Mouse (Mus musculus): Measurements from ENCODE around the gene Nisch. TPM values are rescaled to one million over a fixed set of nuclear protein-coding genes. Genes with fewer than 3 reads are reported as not detected.

Gene Nisch
- polyA plus RNA-seq, 1 experiment from 2014 or later = 345 TPM

GRCm38 (mm10) chr14:31129326-31130235 lies 87.2 kb downstream of the Nisch start:
- Histone ChIP-seq H3K36me3 (peaks cover 26% of the 10 kb centered on the region), H3K27ac (replicated peaks) (peak overlapping the region; percentile 89), H3K4me2 (peak overlapping the region; percentile 85), H3K27me3 (replicated peaks) (no peaks in the 10 kb centered on the region), H3K9me3 (no peaks in the 10 kb centered on the region), H3K4me3 (peak overlapping the region; percentile 97), H3K4me1 (peaks cover 77% of the 10 kb centered on the region), H3K9ac (peak overlapping the region; percentile 97)
- WGBS = 63% methylated on average over 15 of the region's 15 CpGs
- ATAC-seq (ENCODE audit: extremely low read depth, insufficient number of reproducible peaks, low FRiP score, low TSS enrichment) = no peak

GRCm38 (mm10) chr14:31128826-31129219 lies 87.9 kb downstream of the Nisch start, which contains the start of gene Smim4:
Smim4 (minus strand) TSS chr14:31128956.
- peak within 1 kb of the TSS; percentile 87 for H3K9ac ChIP-seq
- H3K27me3 ChIP-seq (replicated peaks) = no peaks in the 10 kb centered on the region
- WGBS = under 1% methylated on average over 33 of the region's 33 CpGs
- peaks cover 25% of the 10 kb centered on the region for H3K36me3 ChIP-seq
- peak within 1 kb of the TSS; percentile 68 for H3K4me3 ChIP-seq
- H3K4me2 ChIP-seq = peak within 1 kb of the TSS; percentile 85
- no peaks in the 10 kb centered on the region for H3K9me3 ChIP-seq
- peaks cover 73% of the 10 kb centered on the region for H3K4me1 ChIP-seq
- H3K27ac ChIP-seq (replicated peaks) = peak within 1 kb of the TSS; percentile 94
- ATAC-seq (ENCODE audit: extremely low read depth, insufficient number of reproducible peaks, low FRiP score, low TSS enrichment) = peak; percentile 90

- Histone ChIP-seq H3K9me3 (no peaks in the 10 kb centered on the region), H3K4me2 (peak overlapping the region; percentile 77), H3K4me3 (peak overlapping the region; percentile 68), H3K4me1 (peaks cover 67% of the 10 kb centered on the region), H3K27me3 (replicated peaks) (no peaks in the 10 kb centered on the region), H3K36me3 (peaks cover 25% of the 10 kb centered on the region), H3K27ac (replicated peaks) (peak overlapping the region; percentile 94), H3K9ac (peak overlapping the region; percentile 87)
- ATAC-seq (ENCODE audit: extremely low read depth, insufficient number of reproducible peaks, low FRiP score, low TSS enrichment) = no peak
- under 1% methylated on average over 23 of the region's 23 CpGs for WGBS
Observed at GRCm38 (mm10) chr14:31128101-31128825, 88.5 kb downstream of the Nisch start.

- H3K4me2 ChIP-seq = peak overlapping the region; percentile 62
- H3K27ac ChIP-seq (replicated peaks) = no peak overlapping the region
- WGBS = 86% methylated on average over 8 of the region's 8 CpGs
- ATAC-seq (ENCODE audit: extremely low read depth, insufficient number of reproducible peaks, low FRiP score, low TSS enrichment) = no peak
- peaks cover 38% of the 10 kb centered on the region for H3K36me3 ChIP-seq
- H3K4me3 ChIP-seq = peak overlapping the region; percentile 29; the same call in 1 of the 2 replicates
- no peaks in the 10 kb centered on the region for H3K27me3 ChIP-seq (replicated peaks)
- 0 out of 2 replicates have a peak overlapping the region, but pooled peaks have one; percentile 33 for H3K9ac ChIP-seq
- no peaks in the 10 kb centered on the region for H3K9me3 ChIP-seq
- peaks cover 53% of the 10 kb centered on the region for H3K4me1 ChIP-seq
Observed at GRCm38 (mm10) chr14:31126826-31127225, 89.9 kb downstream of the Nisch start.

GRCm38 (mm10) chr14:31125106-31126075 lies 91.4 kb downstream of the Nisch start:
- H3K4me1 ChIP-seq = peaks cover 48% of the 10 kb centered on the region
- no peak overlapping the region for H3K4me3 ChIP-seq
- H3K9me3 ChIP-seq = no peaks in the 10 kb centered on the region
- H3K36me3 ChIP-seq = peaks cover 48% of the 10 kb centered on the region
- H3K27ac ChIP-seq (replicated peaks) = peak overlapping the region; percentile 54
- WGBS = 51% methylated on average over 9 of the region's 9 CpGs
- peak overlapping the region; percentile 34 for H3K9ac ChIP-seq
- ATAC-seq (ENCODE audit: extremely low read depth, insufficient number of reproducible peaks, low FRiP score, low TSS enrichment) = no peak
- no peaks in the 10 kb centered on the region for H3K27me3 ChIP-seq (replicated peaks)
- H3K4me2 ChIP-seq = peak overlapping the region; percentile 10

Other genes starting within 250 kb of the Nisch start
- 46.8 and 51.9 TPM in 2 replicates for gene Glt8d1, start 215.5 kb downstream of the Nisch start, polyA plus RNA-seq (2015; fragmentation: Nextera tagmentation; extraction: Ambion mirVana)
- gene Spcs1, start 215.3 kb downstream of the Nisch start, polyA plus RNA-seq (2015; fragmentation: Nextera tagmentation; extraction: Ambion mirVana) = 340 and 382 TPM in 2 replicates
- 93.0 and 102 TPM in 2 replicates for gene Pbrm1, start 197.8 kb downstream of the Nisch start, polyA plus RNA-seq (2015; fragmentation: Nextera tagmentation; extraction: Ambion mirVana)
- 61.2 and 64.9 TPM in 2 replicates for gene Gnl3, start 197.8 kb downstream of the Nisch start, polyA plus RNA-seq (2015; fragmentation: Nextera tagmentation; extraction: Ambion mirVana)
- gene Smim4, start 88.0 kb downstream of the Nisch start, polyA plus RNA-seq (2015; fragmentation: Nextera tagmentation; extraction: Ambion mirVana) = 78.4 and 81.9 TPM in 2 replicates
- 300 and 318 TPM in 2 replicates for gene Nt5dc2, start 85.9 kb downstream of the Nisch start, polyA plus RNA-seq (2015; fragmentation: Nextera tagmentation; extraction: Ambion mirVana)
- 43.2 and 49.5 TPM in 2 replicates for gene Stab1, start 48.3 kb downstream of the Nisch start, polyA plus RNA-seq (2015; fragmentation: Nextera tagmentation; extraction: Ambion mirVana)
- 3,442 and 4,164 TPM in 2 replicates for gene Tnnc1, start 8.6 kb downstream of the Nisch start, polyA plus RNA-seq (2015; fragmentation: Nextera tagmentation; extraction: Ambion mirVana)
- 0.51 TPM in 2 replicates for gene Sema3g, start 914 bp upstream of the Nisch start, polyA plus RNA-seq (2015; fragmentation: Nextera tagmentation; extraction: Ambion mirVana)
- gene Phf7, start 34.4 kb upstream of the Nisch start, polyA plus RNA-seq (2015; fragmentation: Nextera tagmentation; extraction: Ambion mirVana) = 7.8 and 8.2 TPM in 2 replicates
- 52.0 and 59.1 TPM in 2 replicates for gene Bap1, start 34.5 kb upstream of the Nisch start, polyA plus RNA-seq (2015; fragmentation: Nextera tagmentation; extraction: Ambion mirVana)
- 0.94 and 1.3 TPM in 2 replicates for gene Dnah1, start 107.0 kb upstream of the Nisch start, polyA plus RNA-seq (2015; fragmentation: Nextera tagmentation; extraction: Ambion mirVana)
- 32.8 and 36.7 TPM in 2 replicates for gene Capn7, start 119.7 kb upstream of the Nisch start, polyA plus RNA-seq (2015; fragmentation: Nextera tagmentation; extraction: Ambion mirVana)
- 26.7 and 28.2 TPM in 2 replicates for gene Sh3bp5, start 219.1 kb upstream of the Nisch start, polyA plus RNA-seq (2015; fragmentation: Nextera tagmentation; extraction: Ambion mirVana)